Mouse (Mus musculus): ENCODE data around the gene Pde2a. TPM values are rescaled to one million over a fixed set of nuclear protein-coding genes. Genes with fewer than 3 reads are reported as not detected.

Gene Pde2a
- polyA plus RNA-seq, 2 experiments: 10.5 to 12.7 TPM

- TF ChIP-seq POLR2A (IDR thresholded peaks at IDR 0.05; ENCODE audit: borderline replicate concordance, extremely low read depth, insufficient read depth, insufficient read length): no peak
- no peak overlapping the region for H3K9ac ChIP-seq (ENCODE audit: low read depth, low read length, severe bottlenecking)
- 96% methylated on average over 3 of the region's 3 CpGs for WGBS
- no peak for DNase-seq (ENCODE audit: low spot score)
- H3K4me2 ChIP-seq (replicated peaks; ENCODE audit: low read depth, low read length, severe bottlenecking): no peak overlapping the region
- no peak overlapping the region for H3K27ac ChIP-seq (replicated peaks; ENCODE audit: low read depth, low read length)
- no peak for ATAC-seq (ENCODE audit: low FRiP score, low read depth)
- H3K4me1 ChIP-seq (ENCODE audit: control insufficient read depth, insufficient read depth, low read length): 0 out of 2 replicates have a peak, but pooled peaks cover 4% of the 10 kb centered on the region
- no peak overlapping the region for H3K4me3 ChIP-seq (replicated peaks; ENCODE audit: low read length)
- H3K27me3 ChIP-seq (ENCODE audit: control insufficient read depth, insufficient read depth, low read length): peaks cover 24% of the 10 kb centered on the region
- no peaks in the 10 kb centered on the region for H3K9me3 ChIP-seq (ENCODE audit: control insufficient read depth, low read length)
- no peaks in the 10 kb centered on the region for H3K36me3 ChIP-seq (ENCODE audit: control insufficient read depth, insufficient read depth, low read length)
Measured at GRCm38 (mm10) chr7:101452669-101453068, 31.2 kb downstream of the Pde2a start.

- Histone ChIP-seq H3K36me3 (ENCODE audit: control insufficient read depth, insufficient read depth, low read length) (no peaks in the 10 kb centered on the region), H3K27ac (replicated peaks; ENCODE audit: low read depth, low read length) (no peak overlapping the region), H3K9ac (ENCODE audit: low read depth, low read length, severe bottlenecking) (no peak overlapping the region), H3K9me3 (ENCODE audit: control insufficient read depth, low read length) (no peaks in the 10 kb centered on the region), H3K4me3 (replicated peaks; ENCODE audit: low read length) (no peak overlapping the region), H3K27me3 (ENCODE audit: control insufficient read depth, insufficient read depth, low read length) (peaks cover 24% of the 10 kb centered on the region), H3K4me2 (replicated peaks; ENCODE audit: low read depth, low read length, severe bottlenecking) (no peak overlapping the region), H3K4me1 (ENCODE audit: control insufficient read depth, insufficient read depth, low read length) (0 out of 2 replicates have a peak, but pooled peaks cover 4% of the 10 kb centered on the region)
- DNase-seq (ENCODE audit: low spot score): no peak
- ATAC-seq (ENCODE audit: low FRiP score, low read depth): no peak
- 91% methylated on average over 3 of the region's 3 CpGs for WGBS
- no peak for TF ChIP-seq POLR2A (IDR thresholded peaks at IDR 0.05; ENCODE audit: borderline replicate concordance, extremely low read depth, insufficient read depth, insufficient read length)
Measured at GRCm38 (mm10) chr7:101453296-101453695, 31.8 kb downstream of the Pde2a start.

- DNase-seq (ENCODE audit: low spot score) (no peak), ATAC-seq (ENCODE audit: low FRiP score, low read depth) (no peak)
- Histone ChIP-seq H3K27ac (replicated peaks; ENCODE audit: low read depth, low read length) (no peak overlapping the region), H3K4me2 (replicated peaks; ENCODE audit: low read depth, low read length, severe bottlenecking) (no peak overlapping the region), H3K4me3 (replicated peaks; ENCODE audit: low read length) (no peak overlapping the region), H3K4me1 (ENCODE audit: control insufficient read depth, insufficient read depth, low read length) (0 out of 2 replicates have a peak, but pooled peaks cover 4% of the 10 kb centered on the region), H3K9me3 (ENCODE audit: control insufficient read depth, low read length) (no peaks in the 10 kb centered on the region), H3K36me3 (ENCODE audit: control insufficient read depth, insufficient read depth, low read length) (no peaks in the 10 kb centered on the region), H3K9ac (ENCODE audit: low read depth, low read length, severe bottlenecking) (no peak overlapping the region), H3K27me3 (ENCODE audit: control insufficient read depth, insufficient read depth, low read length) (peaks cover 24% of the 10 kb centered on the region)
- no peak for TF ChIP-seq POLR2A (IDR thresholded peaks at IDR 0.05; ENCODE audit: borderline replicate concordance, extremely low read depth, insufficient read depth, insufficient read length)
- WGBS: 37% methylated on average over 8 of the region's 8 CpGs
Measured at GRCm38 (mm10) chr7:101453725-101454124, 32.2 kb downstream of the Pde2a start.

- no peaks in the 10 kb centered on the region for H3K9me3 ChIP-seq (ENCODE audit: control insufficient read depth, low read length)
- peaks cover 24% of the 10 kb centered on the region for H3K27me3 ChIP-seq (ENCODE audit: control insufficient read depth, insufficient read depth, low read length)
- DNase-seq (ENCODE audit: low spot score): no peak
- H3K27ac ChIP-seq (replicated peaks; ENCODE audit: low read depth, low read length): no peak overlapping the region
- no peak for ATAC-seq (ENCODE audit: low FRiP score, low read depth)
- H3K36me3 ChIP-seq (ENCODE audit: control insufficient read depth, insufficient read depth, low read length): no peaks in the 10 kb centered on the region
- WGBS: 86% methylated on average over 9 of the region's 9 CpGs
- no peak overlapping the region for H3K4me3 ChIP-seq (replicated peaks; ENCODE audit: low read length)
- no peak for TF ChIP-seq POLR2A (IDR thresholded peaks at IDR 0.05; ENCODE audit: borderline replicate concordance, extremely low read depth, insufficient read depth, insufficient read length)
- 0 out of 2 replicates have a peak, but pooled peaks cover 4% of the 10 kb centered on the region for H3K4me1 ChIP-seq (ENCODE audit: control insufficient read depth, insufficient read depth, low read length)
- no peak overlapping the region for H3K9ac ChIP-seq (ENCODE audit: low read depth, low read length, severe bottlenecking)
- no peak overlapping the region for H3K4me2 ChIP-seq (replicated peaks; ENCODE audit: low read depth, low read length, severe bottlenecking)
Measured at GRCm38 (mm10) chr7:101454479-101454878, 33.0 kb downstream of the Pde2a start.

- no peak overlapping the region for H3K4me2 ChIP-seq (replicated peaks; ENCODE audit: low read depth, low read length, severe bottlenecking)
- H3K4me3 ChIP-seq (replicated peaks; ENCODE audit: low read length): no peak overlapping the region
- no peak for DNase-seq (ENCODE audit: low spot score)
- H3K27ac ChIP-seq (replicated peaks; ENCODE audit: low read depth, low read length): no peak overlapping the region
- H3K27me3 ChIP-seq (ENCODE audit: control insufficient read depth, insufficient read depth, low read length): peaks cover 24% of the 10 kb centered on the region
- ATAC-seq (ENCODE audit: low FRiP score, low read depth): no peak
- H3K9me3 ChIP-seq (ENCODE audit: control insufficient read depth, low read length): no peaks in the 10 kb centered on the region
- 0 out of 2 replicates have a peak, but pooled peaks cover 4% of the 10 kb centered on the region for H3K4me1 ChIP-seq (ENCODE audit: control insufficient read depth, insufficient read depth, low read length)
- TF ChIP-seq POLR2A (IDR thresholded peaks at IDR 0.05; ENCODE audit: borderline replicate concordance, extremely low read depth, insufficient read depth, insufficient read length): no peak
- 77% methylated on average over 6 of the region's 6 CpGs for WGBS
- H3K36me3 ChIP-seq (ENCODE audit: control insufficient read depth, insufficient read depth, low read length): no peaks in the 10 kb centered on the region
- H3K9ac ChIP-seq (ENCODE audit: low read depth, low read length, severe bottlenecking): no peak overlapping the region
Measured at GRCm38 (mm10) chr7:101455141-101455540, 33.6 kb downstream of the Pde2a start.

GRCm38 (mm10) chr7:101456318-101456717, 34.8 kb downstream of the Pde2a start:
- peaks cover 21% of the 10 kb centered on the region for H3K27me3 ChIP-seq (ENCODE audit: control insufficient read depth, insufficient read depth, low read length)
- TF ChIP-seq POLR2A (IDR thresholded peaks at IDR 0.05; ENCODE audit: borderline replicate concordance, extremely low read depth, insufficient read depth, insufficient read length): no peak
- H3K4me3 ChIP-seq (replicated peaks; ENCODE audit: low read length): no peak overlapping the region
- H3K36me3 ChIP-seq (ENCODE audit: control insufficient read depth, insufficient read depth, low read length): no peaks in the 10 kb centered on the region
- no peak overlapping the region for H3K9ac ChIP-seq (ENCODE audit: low read depth, low read length, severe bottlenecking)
- H3K9me3 ChIP-seq (ENCODE audit: control insufficient read depth, low read length): no peaks in the 10 kb centered on the region
- ATAC-seq (ENCODE audit: low FRiP score, low read depth) (no peak), DNase-seq (ENCODE audit: low spot score) (no peak)
- H3K4me1 ChIP-seq (ENCODE audit: control insufficient read depth, insufficient read depth, low read length): 0 out of 2 replicates have a peak, but pooled peaks cover 4% of the 10 kb centered on the region
- no peak overlapping the region for H3K4me2 ChIP-seq (replicated peaks; ENCODE audit: low read depth, low read length, severe bottlenecking)
- WGBS: 68% methylated on average over 4 of the region's 4 CpGs
- no peak overlapping the region for H3K27ac ChIP-seq (replicated peaks; ENCODE audit: low read depth, low read length)
